Comparison of ENCODE assay signal across 8 mouse cellular contexts in genomic region chr12:106379151-106379594, GRCm38 (mm10).
A peak's percentile ranks its signal among the peaks of the same experiment; 100 is the strongest.
DNase-seq lines count a peak whose midpoint lies in the region; ATAC-seq and TF ChIP-seq lines count a peak whose summit lies in the region.

No protein-coding gene starts in this region.

- no peaks in the 10 kb centered on the region for H3K9me3 ChIP-seq in forebrain, postnatal 0 days (ENCODE audit: low read length)

- H3K9ac ChIP-seq in forebrain, postnatal 0 days = peak overlapping the region; percentile 39

- ATAC-seq in forebrain, postnatal 0 days = peak; percentile 54; the same call in 1 of the 2 replicates
- no peak for ATAC-seq in megakaryocyte, adult 5-6 weeks (ENCODE audit: poor library complexity, severe bottlenecking)

- H3K4me3 ChIP-seq in forebrain, postnatal 0 days (ENCODE audit: low read depth, low read length) = no peak overlapping the region

- peak overlapping the region; percentile 34 for H3K4me2 ChIP-seq in forebrain, postnatal 0 days (ENCODE audit: low read depth)

- TF ChIP-seq CTCF in forebrain, postnatal 0 days (IDR thresholded peaks at IDR 0.05; ENCODE audit: low read depth) = peak; percentile 65

- H3K36me3 ChIP-seq in forebrain, postnatal 0 days (ENCODE audit: insufficient read depth) = no peaks in the 10 kb centered on the region

- H3K27me3 ChIP-seq in forebrain, postnatal 0 days (ENCODE audit: insufficient read depth, low read length) = no peaks in the 10 kb centered on the region

- 2% methylated on average over 14 of the region's 14 CpGs for WGBS in forebrain, postnatal 0 days

- peak overlapping the region; percentile 81 for H3K27ac ChIP-seq in forebrain, postnatal 0 days (ENCODE audit: low read depth, low read length)

- peak; percentile 24 to 77 for DNase-seq in adrenal gland, adult (ENCODE audit: inconsistent age in 2 of 2, low spot score in 1 of 2)
- DNase-seq in adrenal gland, postnatal 4 days (ENCODE audit: low spot score in 2 of 2) = no peak
- peak; percentile 26 for DNase-seq in adrenal gland, postnatal 25 days
- DNase-seq in forebrain, postnatal 0 days = peak; percentile 71
- peak; percentile 16 for DNase-seq in kidney, adult 9 months
- DNase-seq in mesoderm, embryonic 11.5 days (ENCODE audit: low read depth, low spot score) = peak; percentile 65
- DNase-seq in thymus, postnatal 25 days = peak; percentile 65

- H3K4me1 ChIP-seq in forebrain, postnatal 0 days (ENCODE audit: insufficient read depth) = peaks cover 19% of the 10 kb centered on the region

Comparison
In these comparisons a context has a peak if more than half of its experiments do, and no peak if none do; other contexts are left out.
1. DNase-seq: peak in adrenal gland, adult (2 of 2), adrenal gland, postnatal 25 days (single experiment), forebrain, postnatal 0 days (single experiment), kidney, adult 9 months (single experiment), mesoderm, embryonic 11.5 days (single experiment) and thymus, postnatal 25 days (single experiment); none in adrenal gland, postnatal 4 days (0 of 2).